Mouse (Mus musculus): ENCODE data around the gene Stmn1. TPM values are rescaled to one million over a fixed set of nuclear protein-coding genes. Genes with fewer than 3 reads are reported as not detected.
A peak's percentile ranks its signal among the peaks of the same experiment; 100 is the strongest.
"Not testable (repeated sequence)": the region's sequence is repeated elsewhere in the genome, so short reads cannot be mapped to it uniquely, and the experiment has no call there.

Stmn1 gene
- polyA plus RNA-seq, 1 experiment: 38.6 TPM

GRCm38 (mm10) chr4:134494780-134495545 is 26.8 kb downstream of the Stmn1 start:
- H3K4me3 ChIP-seq (replicated peaks; ENCODE audit: extremely low read depth, low read depth, low read length): no peak overlapping the region
- peaks cover 21% of the 10 kb centered on the region for H3K4me1 ChIP-seq (ENCODE audit: control insufficient read depth, insufficient read depth, low read length)
- 25% methylated on average over 16 of the region's 16 CpGs for WGBS
- TF ChIP-seq CTCF (IDR thresholded peaks at IDR 0.05; ENCODE audit: insufficient read depth, low read length) (no peak), POLR2A (IDR thresholded peaks at IDR 0.05; ENCODE audit: borderline replicate concordance, extremely low read depth, low read depth, low read length) (no peak)
- no peak for DNase-seq

GRCm38 (mm10) chr4:134495546-134495923 is 27.4 kb downstream of the Stmn1 start:
- Histone ChIP-seq H3K4me3 (replicated peaks; ENCODE audit: extremely low read depth, low read depth, low read length) (no peak overlapping the region), H3K4me1 (ENCODE audit: control insufficient read depth, insufficient read depth, low read length) (peaks cover 21% of the 10 kb centered on the region)
- DNase-seq: no peak
- TF ChIP-seq POLR2A (IDR thresholded peaks at IDR 0.05; ENCODE audit: borderline replicate concordance, extremely low read depth, low read depth, low read length) (no peak), CTCF (IDR thresholded peaks at IDR 0.05; ENCODE audit: insufficient read depth, low read length) (no peak)
- 39% methylated on average over 5 of the region's 5 CpGs for WGBS

- H3K4me3 ChIP-seq (replicated peaks; ENCODE audit: extremely low read depth, low read depth, low read length): peak within 1 kb of the TSS; percentile 86
- 1% methylated on average over 35 of the region's 35 CpGs for WGBS
- DNase-seq: peak; percentile 87
- H3K4me1 ChIP-seq (ENCODE audit: control insufficient read depth, insufficient read depth, low read length): peaks cover 21% of the 10 kb centered on the region
- TF ChIP-seq POLR2A (IDR thresholded peaks at IDR 0.05; ENCODE audit: borderline replicate concordance, extremely low read depth, low read depth, low read length): peak; percentile 83
- no peak for TF ChIP-seq CTCF (IDR thresholded peaks at IDR 0.05; ENCODE audit: insufficient read depth, low read length)
Measured at GRCm38 (mm10) chr4:134496595-134497210, 28.6 kb downstream of the Stmn1 start, which contains the start of gene Paqr7. Gene Paqr7, plus strand, starts transcription at chr4:134496697.

- Histone ChIP-seq H3K4me3 (replicated peaks; ENCODE audit: extremely low read depth, low read depth, low read length) (peak overlapping the region; percentile 86), H3K4me1 (ENCODE audit: control insufficient read depth, insufficient read depth, low read length) (peaks cover 21% of the 10 kb centered on the region)
- TF ChIP-seq CTCF (IDR thresholded peaks at IDR 0.05; ENCODE audit: insufficient read depth, low read length) (no peak), POLR2A (IDR thresholded peaks at IDR 0.05; ENCODE audit: borderline replicate concordance, extremely low read depth, low read depth, low read length) (no peak; the same call in 1 of the 2 replicates)
- WGBS: 3% methylated on average over 6 of the region's 6 CpGs
- DNase-seq: no peak
Measured at GRCm38 (mm10) chr4:134497223-134497622, 29.1 kb downstream of the Stmn1 start.

- TF ChIP-seq CTCF (IDR thresholded peaks at IDR 0.05; ENCODE audit: insufficient read depth, low read length) (no peak), POLR2A (IDR thresholded peaks at IDR 0.05; ENCODE audit: borderline replicate concordance, extremely low read depth, low read depth, low read length) (no peak)
- DNase-seq: no peak
- 63% methylated on average over 12 of the region's 12 CpGs for WGBS
- Histone ChIP-seq H3K4me3 (replicated peaks; ENCODE audit: extremely low read depth, low read depth, low read length) (peak overlapping the region; percentile 11), H3K4me1 (ENCODE audit: control insufficient read depth, insufficient read depth, low read length) (peaks cover 21% of the 10 kb centered on the region)
Measured at GRCm38 (mm10) chr4:134497986-134498731, 30.0 kb downstream of the Stmn1 start.

- H3K4me1 ChIP-seq (ENCODE audit: control insufficient read depth, insufficient read depth, low read length): peaks cover 21% of the 10 kb centered on the region
- not testable (repeated sequence) for H3K4me3 ChIP-seq (replicated peaks; ENCODE audit: extremely low read depth, low read depth, low read length); DNase-seq
- WGBS: 62% methylated on average over 6 of the region's 6 CpGs
Measured at GRCm38 (mm10) chr4:134498983-134499382, 30.9 kb downstream of the Stmn1 start.

GRCm38 (mm10) chr4:134501095-134501494 is 33.0 kb downstream of the Stmn1 start:
- Histone ChIP-seq H3K4me1 (ENCODE audit: control insufficient read depth, insufficient read depth, low read length) (peaks cover 5% of the 10 kb centered on the region), H3K4me3 (replicated peaks; ENCODE audit: extremely low read depth, low read depth, low read length) (no peak overlapping the region)
- WGBS: 94% methylated on average over 6 of the region's 6 CpGs
- no peak for TF ChIP-seq CTCF (IDR thresholded peaks at IDR 0.05; ENCODE audit: insufficient read depth, low read length)
- TF ChIP-seq POLR2A (IDR thresholded peaks at IDR 0.05; ENCODE audit: borderline replicate concordance, extremely low read depth, low read depth, low read length): no peak
- no peak for DNase-seq

- DNase-seq: no peak
- TF ChIP-seq CTCF (IDR thresholded peaks at IDR 0.05; ENCODE audit: insufficient read depth, low read length) (no peak), POLR2A (IDR thresholded peaks at IDR 0.05; ENCODE audit: borderline replicate concordance, extremely low read depth, low read depth, low read length) (no peak)
Measured at GRCm38 (mm10) chr4:134503686-134504357, 35.7 kb downstream of the Stmn1 start.

GRCm38 (mm10) chr4:134505303-134505789 is 37.2 kb downstream of the Stmn1 start:
- Histone ChIP-seq H3K4me1 (ENCODE audit: control insufficient read depth, insufficient read depth, low read length) (no peaks in the 10 kb centered on the region), H3K4me3 (replicated peaks; ENCODE audit: extremely low read depth, low read depth, low read length) (no peak overlapping the region)
- TF ChIP-seq CTCF (IDR thresholded peaks at IDR 0.05; ENCODE audit: insufficient read depth, low read length): no peak
- TF ChIP-seq POLR2A (IDR thresholded peaks at IDR 0.05; ENCODE audit: borderline replicate concordance, extremely low read depth, low read depth, low read length): no peak
- 80% methylated on average over 4 of the region's 4 CpGs for WGBS
- no peak for DNase-seq

More at GRCm38 (mm10) chr4:134503686-134504357, 35.7 kb downstream of the Stmn1 start:
- Histone ChIP-seq H3K4me1 (ENCODE audit: control insufficient read depth, insufficient read depth, low read length) (no peaks in the 10 kb centered on the region; the same call in 1 of the 2 replicates), H3K4me3 (replicated peaks; ENCODE audit: extremely low read depth, low read depth, low read length) (no peak overlapping the region)
- WGBS: 81% methylated on average over 4 of the region's 4 CpGs
